Mouse (Mus musculus): ENCODE data around the gene Col23a1.
"Not testable (repeated sequence)": the region's sequence is repeated elsewhere in the genome, so short reads cannot be mapped to it uniquely, and the experiment has no call there.

The Col23a1 gene

GRCm38 (mm10) chr11:51620084-51620483 is 330.4 kb downstream of the Col23a1 start:
- no peak for DNase-seq (ENCODE audit: low read depth)

- DNase-seq (ENCODE audit: low read depth), result no peak
Measured at GRCm38 (mm10) chr11:51621776-51622175, 332.1 kb downstream of the Col23a1 start.

DNA sequence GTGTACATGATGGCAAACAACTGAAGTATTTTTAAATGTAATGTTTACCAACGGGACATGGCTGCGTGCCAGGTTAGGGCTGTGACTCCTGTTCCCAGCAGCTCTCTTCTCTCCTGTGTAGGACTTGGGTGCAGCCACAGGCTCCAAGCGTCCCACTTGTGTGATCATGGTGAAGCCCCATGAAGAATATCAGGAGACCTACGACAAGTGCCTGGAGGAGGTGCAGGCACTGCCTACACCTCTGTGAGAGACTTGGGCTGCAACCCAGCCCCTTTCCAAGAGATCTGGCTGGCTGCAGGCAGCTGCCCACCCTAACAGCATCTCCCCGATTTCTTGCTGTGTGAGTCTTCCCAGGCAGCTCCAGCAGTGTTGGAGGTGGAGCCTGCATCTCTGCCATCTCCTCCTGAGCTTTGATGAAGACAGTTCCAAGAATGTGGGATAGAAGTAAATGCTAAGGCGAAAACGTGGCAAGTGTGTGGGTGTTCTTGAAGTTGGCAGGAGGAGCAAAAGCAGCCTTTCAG is 333.3 kb downstream of the Col23a1 start:
- no peak for DNase-seq (ENCODE audit: low read depth)

- no peak for DNase-seq (ENCODE audit: low read depth)
Measured at GRCm38 (mm10) chr11:51625187-51625820, 335.6 kb downstream of the Col23a1 start.

DNA sequence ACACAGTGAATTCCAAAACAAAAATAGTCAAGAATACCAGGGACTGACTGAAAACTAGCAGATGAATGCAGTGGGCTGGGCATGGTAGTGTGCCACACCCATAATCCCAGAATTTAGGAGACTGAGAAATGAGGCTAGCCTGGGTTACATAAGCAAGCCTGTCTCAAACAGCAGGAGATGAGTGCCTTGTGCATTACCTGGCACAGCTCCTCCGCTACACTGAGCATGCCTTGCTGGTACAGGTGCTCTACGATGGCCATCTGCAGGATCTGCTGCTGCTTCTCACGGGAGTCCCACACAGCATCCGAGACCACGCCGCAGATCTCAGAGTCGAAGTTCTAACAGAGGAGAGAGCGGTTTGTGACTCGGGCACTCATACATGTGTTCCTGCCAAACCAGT is 337.7 kb downstream of the Col23a1 start:
- DNase-seq (ENCODE audit: low read depth), result no peak

DNA sequence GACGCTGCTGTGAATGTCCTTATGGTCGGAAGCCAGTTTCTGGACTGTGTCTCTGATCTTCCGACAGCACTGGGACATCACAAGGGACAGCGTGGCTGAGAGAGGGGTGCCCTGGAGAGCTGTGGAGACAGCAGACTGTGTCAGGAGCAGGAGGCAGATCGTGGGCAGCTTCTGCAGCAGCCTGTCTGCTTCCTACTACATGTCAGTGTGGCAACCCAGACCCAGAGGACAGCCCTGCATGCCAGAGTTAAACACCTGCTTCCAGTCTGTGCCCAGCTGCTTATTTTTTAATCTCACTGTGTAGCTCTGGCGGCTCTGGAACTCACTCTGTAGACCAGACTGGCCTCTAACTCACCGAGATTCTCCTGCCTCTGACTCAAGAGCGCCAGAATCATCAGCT is 338.2 kb downstream of the Col23a1 start:
- DNase-seq (ENCODE audit: low read depth), result no peak

- no peak for DNase-seq (ENCODE audit: low read depth)
Measured at GRCm38 (mm10) chr11:51629651-51630314, 340.1 kb downstream of the Col23a1 start.

GRCm38 (mm10) chr11:51632130-51632753 is 342.5 kb downstream of the Col23a1 start:
- no peak for DNase-seq (ENCODE audit: low read depth)

DNA sequence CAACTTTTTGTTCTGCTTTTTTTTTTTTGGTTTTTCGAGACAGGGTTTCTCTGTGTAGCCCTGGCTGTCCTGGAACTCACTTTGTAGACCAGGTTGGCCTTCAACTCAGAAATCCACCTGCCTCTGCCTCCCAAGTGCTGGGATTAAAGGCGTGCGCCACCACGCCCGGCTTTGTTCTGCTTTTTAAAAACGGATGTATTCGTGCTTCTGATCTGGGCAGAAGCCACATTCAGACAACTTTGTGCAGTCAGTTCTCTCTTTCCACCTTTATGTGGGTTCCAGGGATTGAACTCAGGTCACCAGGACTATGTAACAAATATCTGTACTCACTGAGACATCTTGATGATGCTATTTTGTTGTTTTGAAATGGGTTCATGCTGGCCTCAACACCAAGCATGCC is 343.5 kb downstream of the Col23a1 start:
- not testable (repeated sequence) for DNase-seq (ENCODE audit: low read depth)
